Mouse (Mus musculus): ENCODE results near the gene Dnaja1. TPM values are rescaled to one million over a fixed set of nuclear protein-coding genes. Genes with fewer than 3 reads are reported as not detected.

Dnaja1 gene
- polyA plus RNA-seq, 1 experiment from 2014 or later: 308 TPM

GRCm38 (mm10) chr4:40757157-40757779 is 35.3 kb downstream of the Dnaja1 start:
- peaks cover 31% of the 10 kb centered on the region for H3K36me3 ChIP-seq
- H3K4me3 ChIP-seq: peak overlapping the region; percentile 100
- peak overlapping the region; percentile 95 for H3K9ac ChIP-seq
- no peaks in the 10 kb centered on the region for H3K9me3 ChIP-seq (replicated peaks)
- H3K4me2 ChIP-seq: peak overlapping the region; percentile 88
- no peaks in the 10 kb centered on the region for H3K27me3 ChIP-seq (replicated peaks)
- ATAC-seq (ENCODE audit: insufficient number of reproducible peaks, low FRiP score): peak; percentile 83
- WGBS: under 1% methylated on average over 39 of the region's 39 CpGs
- peak overlapping the region; percentile 26 for H3K27ac ChIP-seq (ENCODE audit: poor library complexity, severe bottlenecking)
- peaks cover 3% of the 10 kb centered on the region; the same call in 1 of the 2 replicates for H3K4me1 ChIP-seq (replicated peaks)

GRCm38 (mm10) chr4:40757780-40758420 is 36.0 kb downstream of the Dnaja1 start, which contains the start of gene Smu1:
Smu1 (minus strand) TSS chr4:40757923.
- peak; percentile 98 for ATAC-seq (ENCODE audit: insufficient number of reproducible peaks, low FRiP score)
- peaks cover 26% of the 10 kb centered on the region for H3K36me3 ChIP-seq
- H3K4me3 ChIP-seq: peak within 1 kb of the TSS; percentile 100
- H3K27me3 ChIP-seq (replicated peaks): 0 out of 2 replicates have a peak, but pooled peaks cover 5% of the 10 kb centered on the region
- H3K4me1 ChIP-seq (replicated peaks): peaks cover 3% of the 10 kb centered on the region; the same call in 1 of the 2 replicates
- peak within 1 kb of the TSS; percentile 95 for H3K9ac ChIP-seq
- H3K27ac ChIP-seq (ENCODE audit: poor library complexity, severe bottlenecking): peak within 1 kb of the TSS; percentile 26
- no peaks in the 10 kb centered on the region for H3K9me3 ChIP-seq (replicated peaks)
- H3K4me2 ChIP-seq: peak within 1 kb of the TSS; percentile 88
- under 1% methylated on average over 40 of the region's 40 CpGs for WGBS

- no peak overlapping the region for H3K9ac ChIP-seq
- H3K4me2 ChIP-seq: no peak overlapping the region
- peaks cover 8% of the 10 kb centered on the region for H3K36me3 ChIP-seq
- no peaks in the 10 kb centered on the region for H3K9me3 ChIP-seq (replicated peaks)
- peaks cover 5% of the 10 kb centered on the region; the same call in 1 of the 2 replicates for H3K27me3 ChIP-seq (replicated peaks)
- no peak overlapping the region for H3K27ac ChIP-seq (ENCODE audit: poor library complexity, severe bottlenecking)
- WGBS: 49% methylated on average over 5 of the region's 5 CpGs
- peaks cover 3% of the 10 kb centered on the region; the same call in 1 of the 2 replicates for H3K4me1 ChIP-seq (replicated peaks)
- H3K4me3 ChIP-seq: no peak overlapping the region
- no peak for ATAC-seq (ENCODE audit: insufficient number of reproducible peaks, low FRiP score)
Observed at GRCm38 (mm10) chr4:40759876-40760275, 37.9 kb downstream of the Dnaja1 start.

- H3K9ac ChIP-seq: peak overlapping the region; percentile 45
- H3K4me1 ChIP-seq (replicated peaks): peaks cover 20% of the 10 kb centered on the region
- no peaks in the 10 kb centered on the region for H3K9me3 ChIP-seq (replicated peaks)
- H3K4me3 ChIP-seq: peak overlapping the region; percentile 33
- H3K27me3 ChIP-seq (replicated peaks): no peaks in the 10 kb centered on the region
- H3K27ac ChIP-seq (ENCODE audit: poor library complexity, severe bottlenecking): no peak overlapping the region
- 9% methylated on average over 12 of the region's 12 CpGs for WGBS
- peak overlapping the region; percentile 67 for H3K4me2 ChIP-seq
- no peaks in the 10 kb centered on the region for H3K36me3 ChIP-seq
- peak; percentile 62 for ATAC-seq (ENCODE audit: insufficient number of reproducible peaks, low FRiP score)
Observed at GRCm38 (mm10) chr4:40774279-40775259, 52.6 kb downstream of the Dnaja1 start.

DNA sequence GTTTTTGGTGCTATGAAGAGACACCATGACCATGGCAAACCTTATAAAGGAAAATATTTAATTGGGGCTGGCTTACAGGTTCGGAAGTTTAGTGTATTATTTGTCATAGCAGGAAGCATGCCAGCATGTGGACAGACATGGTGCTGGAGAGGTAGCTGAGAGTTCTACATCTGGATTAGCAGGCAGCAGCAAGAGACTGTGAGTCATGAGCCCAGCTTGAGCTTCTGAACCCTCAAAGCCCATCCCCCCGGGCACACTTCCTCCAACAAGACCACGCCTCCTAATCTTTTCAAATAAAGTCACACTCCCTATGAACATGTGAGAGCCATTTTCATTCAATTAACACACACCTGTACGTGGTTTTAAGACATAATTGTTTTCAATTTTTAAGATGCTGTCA is 54.5 kb downstream of the Dnaja1 start:
- no peak overlapping the region for H3K4me3 ChIP-seq
- WGBS: 79% methylated on average over 4 of the region's 4 CpGs
- no peaks in the 10 kb centered on the region for H3K36me3 ChIP-seq
- H3K9me3 ChIP-seq (replicated peaks): no peaks in the 10 kb centered on the region
- H3K27me3 ChIP-seq (replicated peaks): no peaks in the 10 kb centered on the region
- no peak overlapping the region for H3K27ac ChIP-seq (ENCODE audit: poor library complexity, severe bottlenecking)
- no peak overlapping the region for H3K9ac ChIP-seq
- no peak for ATAC-seq (ENCODE audit: insufficient number of reproducible peaks, low FRiP score)
- peaks cover 26% of the 10 kb centered on the region for H3K4me1 ChIP-seq (replicated peaks)
- no peak overlapping the region for H3K4me2 ChIP-seq

- Histone ChIP-seq H3K9ac (no peak overlapping the region), H3K9me3 (replicated peaks) (no peaks in the 10 kb centered on the region), H3K27me3 (replicated peaks) (no peaks in the 10 kb centered on the region), H3K36me3 (no peaks in the 10 kb centered on the region), H3K4me2 (no peak overlapping the region), H3K4me3 (no peak overlapping the region), H3K4me1 (replicated peaks) (peaks cover 33% of the 10 kb centered on the region), H3K27ac (ENCODE audit: poor library complexity, severe bottlenecking) (no peak overlapping the region)
- no peak for ATAC-seq (ENCODE audit: insufficient number of reproducible peaks, low FRiP score)
- WGBS: 29% methylated on average over 2 of the region's 2 CpGs
Observed at GRCm38 (mm10) chr4:40777116-40777515, 55.2 kb downstream of the Dnaja1 start.

GRCm38 (mm10) chr4:40778656-40779055 is 56.7 kb downstream of the Dnaja1 start:
- Histone ChIP-seq H3K4me3 (no peak overlapping the region), H3K4me1 (replicated peaks) (peaks cover 36% of the 10 kb centered on the region), H3K9ac (no peak overlapping the region), H3K4me2 (no peak overlapping the region), H3K9me3 (replicated peaks) (no peaks in the 10 kb centered on the region), H3K27ac (ENCODE audit: poor library complexity, severe bottlenecking) (no peak overlapping the region), H3K36me3 (no peaks in the 10 kb centered on the region), H3K27me3 (replicated peaks) (no peaks in the 10 kb centered on the region)
- no peak for ATAC-seq (ENCODE audit: insufficient number of reproducible peaks, low FRiP score)
- 82% methylated on average over 6 of the region's 6 CpGs for WGBS

DNA sequence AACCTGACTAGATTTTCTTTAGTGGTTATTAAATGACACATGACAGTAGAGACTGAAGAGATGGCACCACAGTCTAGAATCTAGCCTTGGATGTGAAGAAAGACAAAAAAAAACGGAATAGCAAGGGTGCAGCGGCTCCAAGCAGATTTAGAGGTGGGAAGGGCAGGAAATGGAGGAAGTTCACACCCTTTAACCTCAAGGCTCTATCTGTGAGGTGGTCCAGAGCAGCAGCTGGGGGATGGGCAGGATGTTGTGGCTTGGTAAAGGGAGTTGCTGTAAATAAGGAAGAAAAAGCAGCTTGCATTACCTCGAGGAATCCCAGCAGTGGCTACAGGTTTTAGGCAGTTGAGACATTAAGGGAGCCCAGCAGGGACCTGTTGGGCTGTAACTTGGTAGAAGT is 59.2 kb downstream of the Dnaja1 start:
- Histone ChIP-seq H3K4me2 (no peak overlapping the region), H3K4me3 (no peak overlapping the region), H3K9ac (no peak overlapping the region), H3K9me3 (replicated peaks) (no peaks in the 10 kb centered on the region), H3K27me3 (replicated peaks) (no peaks in the 10 kb centered on the region), H3K27ac (ENCODE audit: poor library complexity, severe bottlenecking) (peak overlapping the region; percentile 22; the same call in 1 of the 2 replicates), H3K4me1 (replicated peaks) (peaks cover 21% of the 10 kb centered on the region), H3K36me3 (no peaks in the 10 kb centered on the region)
- ATAC-seq (ENCODE audit: insufficient number of reproducible peaks, low FRiP score): no peak
- WGBS: 9% methylated on average over 3 of the region's 3 CpGs

- H3K9ac ChIP-seq: no peak overlapping the region
- no peak for ATAC-seq (ENCODE audit: insufficient number of reproducible peaks, low FRiP score)
- 37% methylated on average over 8 of the region's 8 CpGs for whole genome bisulfite sequencing
- H3K9me3 ChIP-seq (replicated peaks): no peaks in the 10 kb centered on the region
- no peak overlapping the region for H3K4me3 ChIP-seq
- no peaks in the 10 kb centered on the region for H3K27me3 ChIP-seq (replicated peaks)
- H3K36me3 ChIP-seq: no peaks in the 10 kb centered on the region
- H3K4me1 ChIP-seq (replicated peaks): peaks cover 21% of the 10 kb centered on the region
- H3K4me2 ChIP-seq: no peak overlapping the region
- H3K27ac ChIP-seq (ENCODE audit: poor library complexity, severe bottlenecking): 0 out of 2 replicates have a peak overlapping the region, but pooled peaks have one; percentile 22
Observed at GRCm38 (mm10) chr4:40781797-40782495, 60.0 kb downstream of the Dnaja1 start.

- Histone ChIP-seq H3K27ac (ENCODE audit: poor library complexity, severe bottlenecking) (no peak overlapping the region), H3K4me1 (replicated peaks) (peaks cover 17% of the 10 kb centered on the region), H3K4me2 (no peak overlapping the region), H3K9me3 (replicated peaks) (no peaks in the 10 kb centered on the region), H3K9ac (no peak overlapping the region), H3K4me3 (no peak overlapping the region), H3K36me3 (no peaks in the 10 kb centered on the region), H3K27me3 (replicated peaks) (no peaks in the 10 kb centered on the region)
- WGBS: 92% methylated on average over 4 of the region's 4 CpGs
- no peak for ATAC-seq (ENCODE audit: insufficient number of reproducible peaks, low FRiP score)
Observed at GRCm38 (mm10) chr4:40783049-40783448, 61.1 kb downstream of the Dnaja1 start.
